Mouse (Mus musculus) R1 (cell line): ENCODE results near the gene Il2rb.

ENCODE experiments used
- DNase-seq: peaks from one replicate; pipeline ENCODE4 v3.0.0-alpha.2; 2018; ENCODE audit warnings: low read depth, low spot score

Il2rb gene

DNA sequence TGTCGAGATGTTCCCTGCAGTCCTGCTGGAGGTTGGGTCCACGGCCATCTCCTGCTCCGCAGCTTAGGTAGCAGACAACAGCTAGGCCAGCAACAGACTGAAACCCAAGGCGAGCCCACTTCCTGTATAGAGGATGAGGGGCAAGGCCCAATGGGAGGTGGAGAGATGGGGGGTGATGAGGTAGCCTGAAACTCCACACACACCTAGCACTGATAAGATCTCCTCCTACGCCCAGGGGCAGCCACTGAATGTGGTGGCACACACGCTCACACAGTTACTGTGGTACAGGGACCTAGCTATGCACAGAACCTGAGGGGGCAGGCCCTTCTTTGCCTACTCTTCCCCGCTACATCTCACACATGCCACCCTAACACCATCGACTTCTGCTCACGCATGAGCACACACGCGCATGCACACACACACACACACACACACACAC, at the start of gene Il2rb:
Gene Il2rb, minus strand, starts transcription at position 304 of the 439 bp plus-strand sequence.
- DNase-seq, result no peak

DNA sequence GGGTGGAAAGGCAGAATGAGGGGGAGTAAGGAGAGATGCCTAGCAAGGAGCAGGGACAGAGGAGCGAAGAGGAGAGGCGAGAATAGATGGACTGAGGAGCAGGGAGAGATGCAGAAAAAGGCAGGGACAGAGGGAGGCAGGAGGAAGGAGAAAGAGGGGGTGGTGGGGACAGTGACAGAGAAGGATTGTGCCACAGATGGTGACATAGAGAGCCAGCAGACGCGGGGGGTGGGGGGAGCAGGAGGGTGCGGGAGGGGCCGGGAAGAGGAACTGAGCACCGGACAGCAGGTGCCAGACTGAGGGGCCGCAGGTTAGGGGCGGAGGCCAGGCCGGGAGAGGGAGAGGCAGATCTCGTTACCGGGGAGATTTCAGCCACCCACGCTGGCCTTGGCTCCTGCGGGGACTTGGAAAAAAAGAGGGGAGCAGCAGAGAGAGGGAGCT, 49.5 kb upstream of the Il2rb start, which contains the start of gene Sstr3:
Gene Sstr3, minus strand, starts transcription at position 125 of the 441 bp plus-strand sequence.
- no peak for DNase-seq

DNA sequence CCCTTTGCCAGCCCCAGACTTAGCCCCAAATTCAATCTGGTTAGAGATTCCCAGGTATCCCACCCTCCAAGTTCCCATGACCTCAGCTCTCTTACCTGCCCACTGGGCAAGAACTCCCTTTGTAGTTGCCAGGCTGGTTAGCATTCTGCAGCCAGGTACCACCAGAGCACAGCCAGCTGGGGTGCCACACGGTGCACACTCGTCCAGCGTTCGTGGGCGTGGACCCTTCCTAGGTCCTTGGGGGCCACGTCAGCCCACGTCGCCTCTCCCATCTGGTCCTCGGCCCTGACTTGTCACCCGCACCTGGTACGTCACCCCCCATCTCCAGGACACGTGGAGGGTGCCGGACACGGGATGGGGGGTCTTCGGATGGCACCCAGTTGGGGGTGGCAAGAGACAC, 49.0 kb upstream of the Il2rb start:
- DNase-seq, result no peak

DNA sequence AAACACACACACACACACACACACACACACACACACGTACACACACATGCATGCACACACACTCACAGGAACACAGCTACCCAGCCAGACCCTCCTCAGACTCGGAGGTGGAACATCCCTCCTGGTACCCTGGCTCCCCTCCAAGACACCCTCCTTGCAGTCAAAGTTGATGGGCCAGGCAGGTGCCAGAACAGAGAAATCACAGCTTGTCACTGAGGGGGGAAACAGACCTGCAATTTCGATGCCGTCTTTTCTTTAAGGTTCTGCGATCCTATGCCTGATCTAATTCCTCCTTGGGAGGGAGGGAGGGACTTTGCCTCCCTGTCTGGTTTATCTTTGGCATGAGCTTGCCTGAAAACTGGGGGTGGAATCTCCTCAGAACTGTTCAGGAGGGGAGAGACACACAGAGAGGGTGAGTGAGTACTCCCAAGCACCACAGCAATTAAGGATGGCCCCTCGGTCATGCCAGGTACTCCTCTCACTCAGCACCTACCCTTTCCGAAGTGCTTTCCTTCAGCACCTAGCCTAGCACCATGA, 47.8 kb upstream of the Il2rb start:
- no peak for DNase-seq

DNA sequence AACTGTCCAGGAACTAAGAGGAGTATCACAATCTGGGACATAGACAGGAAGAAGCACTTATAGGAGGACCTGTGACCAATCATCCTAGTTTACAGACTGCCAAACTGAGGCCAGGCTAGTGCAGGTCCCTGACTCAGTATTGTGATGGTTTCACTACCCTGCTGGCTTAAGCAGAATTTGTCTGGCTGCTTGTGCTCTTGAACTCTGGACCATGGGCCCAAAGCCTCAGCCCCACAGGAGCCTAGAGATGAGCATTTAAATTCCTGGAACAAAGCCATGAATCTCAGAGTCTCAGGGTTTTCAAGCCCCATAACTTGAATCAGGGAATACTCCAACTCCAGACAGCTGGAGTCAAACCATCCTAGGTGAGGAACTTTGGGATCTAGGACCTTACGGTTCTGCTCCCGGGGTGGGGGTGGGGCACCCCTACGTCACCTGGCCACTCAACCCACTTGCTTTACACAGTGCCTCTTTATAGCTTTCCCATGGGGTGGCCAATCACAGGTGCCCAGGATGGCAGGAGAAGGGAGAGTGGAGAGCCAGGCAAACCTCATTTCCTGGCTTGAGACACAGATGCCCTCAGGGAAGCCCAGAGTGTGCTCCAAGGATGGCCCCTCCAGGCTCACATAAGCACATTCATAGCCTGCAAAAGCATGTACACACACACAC, 47.2 kb upstream of the Il2rb start:
- no peak for DNase-seq

DNA sequence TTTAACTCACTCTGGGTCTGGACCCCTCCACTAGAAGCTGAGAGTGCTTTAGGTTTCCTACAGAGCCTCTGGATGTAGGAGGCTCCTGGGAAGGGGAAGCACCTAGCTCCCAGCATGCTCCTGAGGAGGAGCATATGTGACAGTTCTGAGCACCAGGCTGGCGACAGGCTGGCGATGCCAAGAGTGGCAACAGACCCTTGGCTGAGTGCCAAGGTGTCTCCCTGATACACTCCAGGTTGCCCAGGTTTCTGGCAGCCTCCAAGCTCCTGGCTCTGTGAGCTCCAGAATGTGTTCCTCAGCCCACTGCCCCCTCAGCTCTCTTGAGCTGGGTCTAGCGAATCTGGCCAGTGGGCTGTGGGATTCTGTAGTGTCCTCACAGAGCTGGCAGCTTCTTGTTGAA, 46.5 kb upstream of the Il2rb start:
- no peak for DNase-seq

DNA sequence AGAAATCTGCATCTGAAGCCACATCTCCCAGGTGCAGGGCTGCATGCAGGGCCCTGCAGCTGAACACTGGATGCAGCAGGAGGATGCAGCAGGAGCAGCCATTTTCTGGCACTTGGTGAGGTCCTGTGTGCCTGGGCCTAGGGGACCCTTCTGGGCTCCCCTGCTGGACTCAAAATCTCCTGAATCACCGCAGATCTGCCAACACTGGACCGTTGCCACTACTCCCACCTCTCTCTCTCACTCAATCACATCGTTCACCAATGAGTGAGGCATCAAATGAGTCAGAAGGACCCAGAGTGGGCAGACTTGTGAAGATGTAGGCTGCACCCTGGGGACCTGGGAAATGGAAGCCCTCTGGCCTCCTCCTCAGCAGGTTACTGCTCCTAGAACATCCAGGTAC, 46.0 kb upstream of the Il2rb start:
- no peak for DNase-seq

DNA sequence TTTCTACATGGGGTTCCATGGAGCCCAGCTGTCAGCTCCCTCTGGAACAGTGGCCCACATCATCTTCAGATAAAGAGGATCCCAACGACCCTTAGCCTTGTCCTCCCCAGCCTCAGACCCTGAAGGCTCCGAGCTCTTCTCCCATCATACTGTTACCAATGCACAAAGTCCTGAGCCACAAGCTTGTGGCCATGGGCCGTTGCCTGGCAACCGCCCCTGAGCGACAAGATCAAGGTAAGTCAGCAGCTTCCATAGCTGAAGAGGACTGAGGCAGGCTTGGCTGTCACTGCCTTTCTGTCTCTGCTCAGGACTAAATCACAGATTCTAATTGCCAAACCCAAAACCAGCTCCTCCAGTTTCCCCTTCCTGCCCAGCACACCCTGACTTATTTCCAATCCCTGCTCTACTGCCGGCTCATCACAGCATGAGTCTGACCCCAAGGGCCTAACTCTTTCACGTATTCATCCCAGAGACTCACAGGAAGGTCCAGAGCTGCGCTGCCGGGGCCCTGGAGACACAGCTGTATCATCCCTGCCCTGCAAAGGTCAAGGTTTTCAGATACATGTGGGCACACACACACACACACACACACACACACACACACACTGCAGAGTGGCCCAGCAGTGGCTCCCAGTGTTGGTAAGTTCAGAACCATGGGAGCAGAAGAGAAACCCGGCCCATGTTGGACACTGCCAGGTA, 40.8 kb upstream of the Il2rb start:
- DNase-seq, result peak; percentile 42

DNA sequence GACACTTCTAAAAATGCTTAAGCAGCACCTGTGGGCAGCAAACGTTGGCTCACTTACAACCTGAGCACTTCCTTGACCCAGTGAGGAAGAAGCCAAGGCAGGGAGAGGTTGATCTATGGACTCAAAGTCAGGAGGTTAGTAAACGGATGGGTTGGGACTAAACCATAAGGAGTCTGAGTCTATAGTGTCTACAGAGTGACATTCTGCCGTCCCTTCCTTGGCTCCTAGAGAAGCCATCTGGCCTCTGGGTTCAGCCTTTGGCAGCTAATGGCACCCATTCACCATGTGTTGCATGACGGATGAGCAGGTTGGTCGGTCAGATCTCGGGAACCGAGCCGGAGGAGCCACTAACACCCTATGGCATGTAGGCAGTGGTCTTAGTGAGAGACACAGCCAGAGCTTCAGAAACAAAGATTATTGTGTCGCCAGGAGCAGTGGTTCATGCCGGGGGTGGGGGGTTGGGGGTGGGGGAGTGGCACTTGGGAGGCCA, 38.3 kb upstream of the Il2rb start:
- no peak for DNase-seq

DNA sequence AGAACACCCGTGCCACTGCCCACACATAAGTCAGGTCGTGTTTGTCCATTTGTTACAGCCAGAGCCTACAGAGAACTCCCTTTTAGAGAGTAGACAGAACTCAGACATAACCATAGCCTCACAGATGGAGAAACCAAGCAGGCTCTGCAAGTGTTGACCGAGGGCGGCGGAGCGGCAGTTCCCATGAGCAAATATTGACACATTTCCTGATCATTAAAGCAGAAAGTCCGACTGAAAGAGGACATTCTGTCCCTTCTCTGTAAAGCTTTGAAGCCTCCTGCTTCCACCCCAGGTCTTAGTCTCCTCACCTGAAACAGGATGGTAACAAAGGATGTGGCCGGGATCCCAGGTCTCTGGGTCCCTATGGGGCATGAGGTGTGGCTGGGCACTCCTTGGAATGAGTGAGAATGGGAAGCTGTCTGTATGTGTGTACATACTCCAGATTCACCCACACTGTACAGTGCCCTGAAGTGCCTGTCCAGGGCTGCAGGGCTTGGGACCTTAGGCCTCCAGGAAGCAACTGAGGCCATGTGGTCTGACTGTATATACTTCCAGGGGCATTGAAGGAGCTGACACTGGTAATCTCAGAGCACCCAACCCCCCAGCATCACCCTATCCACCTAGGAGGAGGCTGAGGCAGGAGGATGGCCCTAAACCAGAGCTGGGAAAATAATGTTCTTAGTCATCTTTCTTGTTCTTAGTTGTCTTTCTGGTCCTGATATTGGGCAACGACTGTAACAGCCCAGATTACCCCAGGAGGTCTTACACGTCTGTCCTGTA, 37.7 kb upstream of the Il2rb start:
- no peak for DNase-seq

DNA sequence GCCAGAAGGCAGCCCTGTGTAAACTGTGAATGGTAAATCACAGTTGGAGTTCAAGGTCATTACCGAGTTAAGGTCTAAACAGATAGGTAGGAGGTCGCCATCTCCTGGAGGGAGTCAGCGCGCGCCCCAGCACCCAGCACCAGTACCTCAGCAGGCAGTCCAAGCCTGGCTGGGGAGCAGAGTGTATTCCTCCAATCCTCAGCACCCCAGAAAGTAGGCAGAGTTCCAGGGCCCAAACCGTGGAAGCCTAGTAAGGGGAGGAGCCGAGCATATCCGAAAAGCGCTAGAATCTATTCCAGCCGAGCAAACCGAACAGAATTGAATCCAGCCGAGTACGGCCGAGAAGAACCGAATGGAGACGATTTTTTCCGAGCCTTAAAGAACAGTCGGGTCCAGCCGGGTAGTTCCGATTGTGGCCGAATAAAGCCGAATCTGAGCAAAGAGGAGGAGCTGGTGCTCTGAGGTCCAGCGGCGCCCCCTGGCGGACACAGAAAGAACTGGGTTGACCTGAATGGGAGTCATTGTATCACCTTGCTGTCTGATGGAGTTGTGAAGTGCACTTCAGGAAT, 36.9 kb upstream of the Il2rb start:
- DNase-seq, result peak; percentile 96

DNA sequence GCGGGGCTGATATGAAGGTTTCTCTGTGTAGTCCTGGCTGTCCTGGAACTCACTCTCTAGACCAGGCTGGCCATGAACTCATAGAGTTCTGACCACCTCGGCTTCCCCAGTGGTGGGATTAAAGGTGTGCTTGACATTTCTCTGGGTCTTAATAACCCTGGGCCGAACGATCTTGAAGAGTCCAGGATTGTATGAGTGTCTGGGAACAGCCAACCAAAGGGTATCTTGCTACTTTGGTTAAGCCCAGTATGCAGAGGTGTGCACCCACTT, 36.3 kb upstream of the Il2rb start:
- no peak for DNase-seq

DNA sequence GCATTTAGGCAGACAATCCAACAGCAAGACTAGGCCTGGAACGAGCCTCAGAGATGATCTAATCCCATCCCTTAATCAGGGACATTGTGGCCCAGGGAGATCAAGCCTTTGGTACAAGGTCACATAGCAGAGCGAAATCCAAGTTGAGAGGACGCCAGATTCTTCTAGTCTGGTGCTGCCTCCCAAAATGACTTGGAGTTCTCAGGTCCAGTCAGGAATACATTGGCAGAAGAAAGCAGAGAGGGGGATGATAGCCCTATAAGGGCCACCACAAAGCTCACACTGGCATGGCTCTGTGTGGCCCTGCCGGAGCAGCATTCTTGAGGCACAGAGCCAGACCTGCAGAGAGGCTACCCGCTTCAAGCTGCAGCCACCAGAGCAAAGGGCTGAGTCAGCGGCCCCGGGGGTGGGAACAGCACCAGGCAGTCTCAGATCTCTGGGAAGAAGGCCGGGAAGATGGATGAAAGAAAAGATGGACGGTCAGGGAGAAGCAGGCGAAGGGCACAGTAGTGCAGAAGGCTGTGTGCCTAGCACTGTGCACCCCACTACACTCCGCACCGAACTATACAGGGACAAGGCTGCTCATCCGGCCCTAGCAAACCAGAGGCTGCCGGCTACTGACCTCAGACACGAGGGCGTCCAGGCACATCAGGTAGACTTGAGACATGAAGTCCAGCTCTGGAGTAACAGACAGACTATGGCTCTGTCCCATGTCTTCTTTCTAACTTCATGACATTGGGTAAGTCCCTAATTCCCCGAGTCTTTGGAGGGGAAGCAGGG, 35.8 kb upstream of the Il2rb start, which contains the start of gene C1qtnf6:
Gene C1qtnf6, minus strand, starts transcription at position 746 of the 780 bp plus-strand sequence.
- no peak for DNase-seq

DNA sequence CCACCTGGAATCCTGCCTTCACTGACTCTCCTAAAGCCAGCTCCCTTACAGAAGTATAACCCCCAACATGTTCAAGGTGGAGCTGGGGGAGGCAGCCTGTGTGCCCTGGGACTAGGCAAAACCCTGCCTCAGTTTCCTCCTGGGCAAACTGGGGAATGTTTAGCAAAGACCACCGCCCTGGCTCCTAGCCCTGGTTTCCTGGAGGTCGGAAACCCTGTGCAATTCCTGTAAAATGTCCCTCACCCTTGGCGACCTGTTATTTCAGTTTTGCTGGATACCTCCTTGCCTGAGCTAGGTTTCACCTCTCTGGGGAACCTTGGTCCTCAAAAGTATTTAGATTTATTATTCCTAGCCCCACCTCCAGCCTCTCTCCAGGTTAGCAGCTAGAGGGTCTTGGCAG, 35.1 kb upstream of the Il2rb start:
- no peak for DNase-seq

DNA sequence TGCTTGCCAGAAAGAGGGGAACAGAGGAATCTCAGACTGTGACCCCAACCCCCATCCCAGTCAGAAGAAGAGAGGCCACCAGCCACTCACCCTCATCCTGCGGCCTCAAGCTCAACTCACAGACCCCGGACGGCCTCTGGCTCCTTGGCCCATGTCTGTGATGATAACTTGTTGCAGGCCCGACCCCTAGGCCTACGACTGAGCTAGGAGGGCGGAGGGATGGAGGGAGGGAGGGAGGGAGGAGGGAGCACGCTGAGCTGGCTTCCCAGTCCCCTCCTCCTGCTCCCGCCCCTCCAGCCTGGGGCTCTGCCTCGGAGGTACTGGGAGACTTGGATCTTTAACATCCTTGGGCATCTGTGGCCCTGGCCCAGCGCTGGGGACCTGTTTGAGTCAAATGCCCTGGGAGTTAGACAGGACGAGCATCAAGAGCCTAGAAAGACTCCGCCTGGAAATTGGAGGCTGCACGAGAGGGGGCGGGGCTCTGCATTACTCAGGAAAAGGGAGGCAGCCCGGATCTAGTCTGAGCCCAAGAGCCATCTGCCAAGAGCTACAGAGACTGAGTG, 34.4 kb upstream of the Il2rb start:
- DNase-seq, result no peak

DNA sequence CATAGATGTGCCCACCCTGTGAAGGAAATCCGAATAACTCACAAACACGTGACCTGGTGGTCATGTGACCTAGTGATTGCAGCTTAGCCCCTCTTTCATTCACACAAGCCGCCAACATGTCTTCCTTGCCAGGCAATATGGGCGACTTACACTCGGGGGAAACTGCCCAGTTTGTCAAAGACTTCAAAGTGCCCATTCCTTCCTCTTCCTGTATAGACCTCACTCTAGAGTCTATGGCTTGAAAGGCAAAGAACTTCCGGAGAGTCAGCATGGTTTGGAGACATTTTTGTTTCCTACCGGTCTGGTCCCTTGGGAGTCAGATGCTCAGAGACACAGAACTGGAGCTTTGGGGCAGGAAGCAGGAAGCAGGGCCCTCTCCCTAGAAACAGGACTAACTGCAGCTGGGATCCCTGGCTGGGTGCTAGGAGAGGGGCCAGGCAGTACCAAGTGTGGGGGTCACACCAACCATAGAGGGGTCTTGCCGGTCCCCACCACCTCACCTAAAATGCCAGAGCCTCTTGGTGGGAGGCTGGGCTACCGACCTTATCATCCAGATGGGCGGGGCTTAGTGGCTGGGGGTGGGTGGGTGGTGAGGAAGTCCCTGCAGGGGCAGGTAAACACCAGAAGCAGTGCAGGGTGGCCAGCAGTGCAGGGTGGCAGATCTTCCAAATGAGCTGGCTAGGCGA, 33.8 kb upstream of the Il2rb start:
- no peak for DNase-seq

DNA sequence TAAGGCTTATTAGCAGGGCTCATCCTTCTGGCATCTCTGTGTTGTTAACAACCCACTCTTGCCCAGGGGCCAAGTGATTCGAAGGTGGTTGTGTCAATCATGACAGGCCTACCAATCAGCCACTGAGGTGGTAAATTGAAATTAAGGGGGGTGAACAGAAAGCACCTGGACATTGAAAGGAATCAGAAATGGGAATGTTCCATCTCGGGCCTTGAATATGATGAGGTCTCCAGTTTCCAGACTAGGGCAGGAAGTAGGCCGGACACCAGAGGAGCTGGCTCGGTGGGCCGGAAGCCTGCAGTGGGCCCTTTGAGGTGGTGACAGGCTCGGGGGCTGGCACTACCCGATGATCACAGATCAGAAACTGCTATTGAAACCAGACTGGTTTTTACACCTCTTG, 32.9 kb upstream of the Il2rb start:
- no peak for DNase-seq

DNA sequence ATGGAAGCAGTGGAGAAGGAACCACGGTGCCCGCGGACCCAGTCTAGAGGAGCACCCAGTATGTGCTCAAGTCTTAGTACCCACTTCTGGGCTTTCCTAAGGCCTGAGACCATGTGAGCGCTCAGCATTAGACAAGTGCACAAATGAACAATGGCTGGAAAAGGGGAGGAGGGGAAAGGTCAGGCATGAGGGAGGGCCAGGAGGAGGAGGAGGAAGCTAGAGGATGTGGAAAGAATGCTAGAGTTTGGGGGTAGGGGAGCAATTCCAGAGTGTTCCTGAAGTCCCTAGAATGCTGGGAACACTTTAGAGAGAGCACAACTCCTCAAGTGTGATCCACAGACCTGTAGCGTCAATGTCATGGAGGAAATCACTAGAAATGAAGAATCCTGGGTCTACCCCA, 29.1 kb upstream of the Il2rb start:
- no peak for DNase-seq

DNA sequence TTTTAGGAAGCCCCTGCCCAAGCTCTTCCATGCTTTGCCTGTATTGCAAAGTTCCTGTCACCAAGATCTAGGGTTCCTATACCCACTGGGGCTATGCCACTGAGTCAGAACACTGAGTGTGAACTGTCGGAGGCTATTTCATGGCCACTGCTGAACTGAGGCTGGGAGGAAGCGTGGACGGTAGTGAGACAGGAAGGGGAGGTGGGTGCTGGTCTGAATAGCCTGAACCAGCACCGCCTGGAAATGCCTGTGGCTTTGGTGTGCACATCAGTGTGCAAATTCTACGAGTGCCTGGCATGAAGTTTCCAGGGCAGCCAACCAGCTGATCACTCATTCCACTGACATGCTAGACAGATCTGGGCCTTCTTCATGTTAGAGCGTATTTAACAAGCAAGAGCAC, 26.8 kb upstream of the Il2rb start:
- no peak for DNase-seq

DNA sequence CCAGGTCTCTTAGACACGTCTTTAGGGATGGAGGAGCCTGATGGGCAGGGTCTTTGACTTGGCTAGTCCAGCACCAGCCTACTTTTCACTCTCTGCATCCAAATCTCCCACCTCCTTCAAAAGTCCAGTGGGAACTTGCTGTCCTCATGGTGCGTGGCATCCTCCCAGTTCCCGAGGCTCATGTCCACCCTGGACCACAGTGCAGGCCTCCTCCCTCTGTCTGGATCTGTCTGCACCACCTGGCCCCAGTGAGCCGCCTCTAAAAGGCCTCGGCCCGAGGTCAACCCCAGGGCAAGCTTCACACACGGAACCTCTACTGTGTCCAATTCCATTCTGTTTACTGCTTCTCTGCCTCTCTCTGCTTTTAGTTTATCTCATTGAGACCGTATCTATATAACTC, 26.3 kb upstream of the Il2rb start:
- no peak for DNase-seq
